Mouse (Mus musculus) testis, adult 2 months (tissue): ENCODE measurements around the gene Daw1. TPM values are rescaled to one million over a fixed set of nuclear protein-coding genes. Genes with fewer than 3 reads are reported as not detected.

Experiments
- H3K27ac ChIP-seq: fragments of 200-500 bp; 2 replicates; pipeline ENCODE4 v1.5.1; 2012; ENCODE audit warnings: low read depth, low read length; ENCODE audit not compliant: control insufficient read depth, insufficient read depth
- H3K27me3 ChIP-seq: fragments of 200-500 bp; 2 replicates; pipeline ENCODE4 v1.6.1; 2012; ENCODE audit warnings: mild to moderate bottlenecking, low read length, moderate library complexity; ENCODE audit not compliant: control insufficient read depth, insufficient read depth
- H3K36me3 ChIP-seq: fragments of 200-500 bp; 2 replicates; pipeline ENCODE4 v1.6.1; 2012; ENCODE audit warnings: mild to moderate bottlenecking, low read length; ENCODE audit not compliant: control insufficient read depth, insufficient read depth
- H3K4me1 ChIP-seq: fragments of 200-500 bp; 2 replicates; pipeline ENCODE4 v1.6.1; 2012; ENCODE audit warnings: low read length; ENCODE audit not compliant: control insufficient read depth, insufficient read depth
- H3K4me3 ChIP-seq: fragments of 200-500 bp; 2 replicates; pipeline ENCODE4 v1.5.1; 2012; ENCODE audit warnings: low read depth, mild to moderate bottlenecking, low read length, moderate library complexity, mixed read lengths; ENCODE audit not compliant: control insufficient read depth
- CTCF ChIP-seq: fragments of 200-500 bp; IDR thresholded peaks from 2 replicates; pipeline ENCODE4 v1.5.1; 2012; ENCODE audit warnings: low read depth, mild to moderate bottlenecking, inconsistent platforms, low read length, moderate library complexity; ENCODE audit not compliant: control insufficient read depth, insufficient read depth, insufficient replicate concordance
- POLR2A ChIP-seq: fragments of 200-500 bp; IDR thresholded peaks from 2 replicates; pipeline ENCODE4 v1.6.1; 2012; ENCODE audit warnings: low read depth, mild to moderate bottlenecking, inconsistent platforms, low read length, moderate library complexity; ENCODE audit not compliant: control insufficient read depth
- polyA plus RNA-seq: library from polyadenylated mRNA; depleted of rRNA; stranded (reverse); fragments of >200 nt; gene quantifications from 2 replicates; pipeline ENCODE4 v1.2.3, GENCODE M21; 2012

Daw1 gene
- polyA plus RNA-seq, 1 experiment: 33.8 TPM

- H3K27me3 ChIP-seq: no peaks in the 10 kb centered on the region
- no peaks in the 10 kb centered on the region for H3K36me3 ChIP-seq
- H3K4me3 ChIP-seq: no peak overlapping the region
- H3K27ac ChIP-seq: no peak overlapping the region
- TF ChIP-seq POLR2A (no peak), CTCF (no peak)
- no peaks in the 10 kb centered on the region for H3K4me1 ChIP-seq
These were observed 6.6 kb upstream of the Daw1 start for GRCm38 (mm10) chr1:83152961-83153360.

GRCm38 (mm10) chr1:83156876-83157275 is 2.7 kb upstream of the Daw1 start:
- Histone ChIP-seq H3K27me3 (no peaks in the 10 kb centered on the region), H3K27ac (no peak overlapping the region), H3K36me3 (no peaks in the 10 kb centered on the region), H3K4me1 (peaks cover 2% of the 10 kb centered on the region; the same call in 1 of the 2 replicates), H3K4me3 (no peak overlapping the region)
- TF ChIP-seq POLR2A: no peak

DNA sequence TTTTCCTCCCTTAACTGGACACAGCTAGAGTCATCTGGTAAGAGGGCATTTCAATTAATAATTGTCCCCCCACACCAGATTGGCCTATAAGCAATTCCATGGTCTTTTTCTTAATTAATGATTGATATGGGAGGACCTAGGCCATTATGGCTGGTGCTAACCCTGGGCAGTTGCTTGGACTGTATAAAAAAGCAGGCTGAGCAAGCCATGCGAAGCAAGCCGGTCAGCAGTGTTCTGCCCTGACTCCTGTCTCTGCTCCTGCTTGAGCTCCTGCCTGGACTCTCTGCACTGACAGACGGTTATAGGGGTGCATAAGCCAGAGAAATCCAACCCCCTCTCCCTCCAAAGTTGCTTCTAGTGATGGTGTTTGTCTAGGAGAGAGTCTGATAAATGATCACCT is 2.1 kb downstream of the Daw1 start:
- H3K27me3 ChIP-seq: no peaks in the 10 kb centered on the region
- H3K36me3 ChIP-seq: no peaks in the 10 kb centered on the region
- TF ChIP-seq POLR2A (no peak), CTCF (no peak)
- no peak overlapping the region for H3K27ac ChIP-seq
- H3K4me3 ChIP-seq: peak overlapping the region; percentile 60
- H3K4me1 ChIP-seq: peaks cover 5% of the 10 kb centered on the region; the same call in 1 of the 2 replicates

DNA sequence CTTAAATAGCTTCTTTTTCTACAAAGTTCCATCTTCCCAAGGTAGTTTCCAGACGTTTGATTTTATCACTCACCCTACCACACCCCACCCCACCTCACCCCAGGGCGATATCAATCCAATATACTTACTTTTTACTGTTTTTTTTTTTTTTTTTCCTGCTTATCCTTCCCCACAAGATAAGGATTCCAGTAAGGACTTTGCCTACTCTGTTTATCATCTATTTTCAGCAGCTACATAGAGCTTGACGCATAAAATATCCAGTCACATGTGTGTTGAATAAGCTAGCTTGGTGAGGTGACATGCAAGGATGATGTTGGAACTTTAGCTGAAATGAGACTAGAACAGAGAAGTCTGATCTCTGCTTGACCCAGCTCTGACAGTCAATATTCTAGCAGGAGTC is 4.5 kb downstream of the Daw1 start:
- no peak for TF ChIP-seq CTCF
- TF ChIP-seq POLR2A: no peak
- H3K4me1 ChIP-seq: peaks cover 5% of the 10 kb centered on the region; the same call in 1 of the 2 replicates
- H3K4me3 ChIP-seq: no peak overlapping the region
- H3K27ac ChIP-seq: no peak overlapping the region
- H3K27me3 ChIP-seq: no peaks in the 10 kb centered on the region
- no peaks in the 10 kb centered on the region for H3K36me3 ChIP-seq

DNA sequence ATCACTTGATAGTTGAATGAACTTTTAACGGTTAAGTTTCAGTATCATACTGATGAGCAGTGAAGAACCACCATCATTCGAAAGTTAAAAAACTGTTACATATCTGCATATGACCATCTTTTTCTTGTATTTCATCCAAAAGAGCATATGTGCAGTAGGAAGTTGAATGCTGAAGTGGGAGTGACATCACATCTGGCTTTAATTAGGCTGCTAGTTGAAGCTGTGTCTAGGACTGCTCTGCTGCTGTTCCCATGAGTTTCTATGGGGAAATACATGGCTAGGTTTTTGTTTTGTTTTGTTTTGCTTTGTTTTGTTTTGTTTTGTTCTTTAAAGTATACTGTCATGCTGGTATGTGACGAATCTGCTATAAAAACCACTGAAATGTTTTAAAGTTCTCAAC is 9.6 kb downstream of the Daw1 start:
- no peaks in the 10 kb centered on the region for H3K4me1 ChIP-seq
- no peak overlapping the region for H3K27ac ChIP-seq
- no peaks in the 10 kb centered on the region for H3K36me3 ChIP-seq
- no peak overlapping the region for H3K4me3 ChIP-seq
- H3K27me3 ChIP-seq: no peaks in the 10 kb centered on the region
- no peak for TF ChIP-seq CTCF
- TF ChIP-seq POLR2A: no peak

DNA sequence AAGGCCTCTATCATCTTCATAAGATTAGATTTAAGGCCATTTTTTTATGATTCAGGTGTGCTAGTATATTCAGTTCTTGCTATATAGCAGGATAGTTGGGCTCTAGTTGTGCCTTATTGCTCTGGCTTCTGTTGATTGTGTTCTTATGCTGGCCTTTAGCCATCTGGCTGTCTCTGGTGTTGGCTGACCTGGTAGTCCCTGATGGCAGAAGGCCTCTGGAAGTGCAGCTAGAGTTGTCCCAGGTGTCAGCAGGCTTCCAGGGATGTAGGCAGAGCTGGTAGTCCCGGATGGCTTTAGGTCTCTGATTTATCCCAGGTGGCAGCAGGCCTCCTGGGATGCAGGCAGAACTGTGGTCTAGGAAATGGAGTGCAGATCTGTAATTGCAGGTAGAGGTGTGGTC is 16.4 kb downstream of the Daw1 start:
- TF ChIP-seq CTCF (no peak), POLR2A (no peak)

DNA sequence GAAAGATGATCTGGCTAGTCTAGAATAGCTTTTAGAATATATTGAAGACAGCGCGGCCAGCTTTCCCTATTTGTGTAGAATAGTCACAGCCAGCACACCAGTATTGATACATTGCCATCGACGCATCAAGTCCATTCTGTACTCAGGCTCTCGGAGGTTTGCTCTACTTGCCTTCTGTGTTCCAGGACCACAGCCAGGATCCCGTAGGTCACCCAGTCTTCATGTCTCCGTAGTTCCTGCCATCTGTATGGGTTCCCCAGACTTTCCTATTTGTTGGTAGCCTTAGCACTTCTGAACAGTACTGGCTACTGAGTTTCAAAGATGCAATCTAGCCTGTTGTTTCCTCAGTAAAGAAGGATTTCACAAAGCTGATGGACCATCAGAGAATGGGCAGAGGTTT is 20.0 kb downstream of the Daw1 start:
- no peaks in the 10 kb centered on the region; the same call in 1 of the 2 replicates for H3K36me3 ChIP-seq
- no peak overlapping the region for H3K4me3 ChIP-seq
- no peak overlapping the region for H3K27ac ChIP-seq
- no peaks in the 10 kb centered on the region for H3K4me1 ChIP-seq
- no peaks in the 10 kb centered on the region for H3K27me3 ChIP-seq
- TF ChIP-seq POLR2A (no peak), CTCF (no peak)

More for the DNA sequence above, 16.4 kb downstream of the Daw1 start:
- no peaks in the 10 kb centered on the region for H3K27me3 ChIP-seq
- no peaks in the 10 kb centered on the region for H3K4me1 ChIP-seq
- H3K4me3 ChIP-seq: no peak overlapping the region
- H3K36me3 ChIP-seq: no peaks in the 10 kb centered on the region; the same call in 1 of the 2 replicates
- no peak overlapping the region for H3K27ac ChIP-seq

- Histone ChIP-seq H3K27me3 (no peaks in the 10 kb centered on the region), H3K36me3 (no peaks in the 10 kb centered on the region; the same call in 1 of the 2 replicates), H3K4me3 (no peak overlapping the region), H3K4me1 (no peaks in the 10 kb centered on the region), H3K27ac (no peak overlapping the region)
- TF ChIP-seq POLR2A: no peak
- no peak for TF ChIP-seq CTCF
These were observed 21.9 kb downstream of the Daw1 start for GRCm38 (mm10) chr1:83181418-83181817.
